Mouse (Mus musculus) heart, postnatal 14 days (tissue): ENCODE results near the gene Prrc2b. TPM values are rescaled to one million over a fixed set of nuclear protein-coding genes. Genes with fewer than 3 reads are reported as not detected.

Source experiments
- DNase-seq, 2 experiments: peaks; one replicate each; pipeline ENCODE4 v3.0.0; 2021 to 2022
- intact Hi-C: fragments of 180-260 bp; cut with DNase I; formaldehyde crosslinking; loops from one replicate; pipeline ENCODE4 v1.15.1; 2025
- total RNA-seq, 2 experiments: library from RNA; stranded (reverse); gene quantifications; 2 replicates each; pipeline ENCODE4 v1.2.3; 2021

The Prrc2b gene
- total RNA-seq, 2 experiments from 2014 or later: 92.9 to 101 TPM

DNA sequence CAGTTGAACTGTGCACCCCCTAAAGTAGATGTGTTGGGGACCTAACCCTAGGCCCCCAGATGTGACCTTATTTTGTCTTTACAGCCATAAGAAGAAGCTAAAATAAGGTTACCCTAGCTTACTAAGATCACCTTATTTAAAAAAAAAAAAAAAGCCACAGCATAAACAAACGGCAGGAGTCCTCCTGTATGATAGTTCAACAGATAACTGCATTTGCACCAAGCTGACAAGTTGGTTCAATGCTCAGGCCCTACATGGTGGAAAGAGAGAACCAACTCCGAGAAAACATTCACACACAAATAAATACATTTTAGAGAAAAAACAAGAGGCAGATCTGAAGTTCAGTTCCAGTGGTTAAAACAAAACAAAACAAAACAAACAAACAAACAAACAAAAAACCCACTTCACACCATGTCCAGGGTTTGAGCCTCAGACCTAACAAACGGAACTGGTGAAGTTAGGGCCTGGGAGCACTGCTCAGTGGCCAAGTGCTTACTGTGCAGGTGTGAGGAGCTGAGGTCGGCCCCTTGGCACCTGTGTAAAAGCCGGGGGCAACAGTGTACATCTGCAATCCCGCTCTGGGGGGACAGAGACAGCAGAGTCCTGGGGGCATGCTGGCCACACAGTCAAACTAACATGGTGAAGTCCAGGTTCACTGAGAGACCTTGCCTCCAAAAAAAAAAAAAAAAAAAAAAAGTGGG, 18.9 kb upstream of the Prrc2b start:
- intact Hi-C loops: loop anchor here (2.0 to 10.0 kb wide), 3 partner anchors 49 to 447 kb away; partner anchors contain the start of gene Abl1

DNA sequence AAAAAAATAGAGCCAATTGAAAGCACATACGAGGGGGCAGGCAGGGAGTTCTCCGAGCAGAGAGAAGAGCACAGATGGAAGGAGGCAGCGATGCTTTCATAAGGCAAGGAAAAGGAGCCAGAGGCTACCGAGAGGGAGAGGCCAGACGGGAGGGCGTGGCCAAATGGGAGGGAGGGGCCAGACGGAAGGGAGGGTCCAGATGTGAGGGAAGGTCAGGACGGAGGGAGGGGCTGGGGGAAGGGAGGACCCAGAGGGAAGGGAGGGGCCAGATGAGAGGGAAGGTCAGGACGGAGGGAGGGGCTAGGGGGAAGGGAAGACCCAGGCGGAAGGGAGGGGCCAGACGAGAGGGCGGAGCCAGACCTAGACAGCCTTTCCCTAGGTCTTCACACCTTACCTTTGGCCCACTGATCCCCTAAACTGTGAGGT, 18.3 kb upstream of the Prrc2b start:
- peak; percentile 48 to 68 for DNase-seq
- intact Hi-C loops: loop anchor here (5.0 to 10.0 kb wide), 2 partner anchors 95 to 448 kb away; partner anchors contain the start of gene Abl1

More for the DNA sequence above, 18.9 kb upstream of the Prrc2b start:
- DNase-seq: no peak

DNA sequence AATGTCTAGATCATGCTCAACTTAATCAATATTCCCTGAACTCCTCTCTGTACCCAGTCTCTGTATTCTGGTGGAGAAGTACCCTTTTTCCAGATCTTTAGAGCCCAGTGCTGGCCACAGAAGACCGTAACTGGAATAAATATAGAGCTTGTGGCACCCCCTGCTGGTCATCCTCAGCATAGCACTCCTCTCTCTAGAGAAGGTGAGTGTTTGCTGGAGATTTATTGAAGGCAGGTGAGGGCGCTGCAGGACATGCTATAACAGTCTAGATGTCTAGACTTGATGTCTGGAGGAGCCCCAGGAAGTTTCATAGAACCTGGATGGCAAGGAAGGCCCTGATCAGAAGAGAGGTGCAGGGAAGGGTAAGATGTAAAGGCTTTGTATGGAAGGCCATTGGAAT, 16.8 kb upstream of the Prrc2b start:
- intact Hi-C loops: loop anchor here (2.0 to 10.0 kb wide), 3 partner anchors 97 to 449 kb away; partner anchors contain the start of gene Abl1
- peak; percentile 85 to 90 for DNase-seq

DNA sequence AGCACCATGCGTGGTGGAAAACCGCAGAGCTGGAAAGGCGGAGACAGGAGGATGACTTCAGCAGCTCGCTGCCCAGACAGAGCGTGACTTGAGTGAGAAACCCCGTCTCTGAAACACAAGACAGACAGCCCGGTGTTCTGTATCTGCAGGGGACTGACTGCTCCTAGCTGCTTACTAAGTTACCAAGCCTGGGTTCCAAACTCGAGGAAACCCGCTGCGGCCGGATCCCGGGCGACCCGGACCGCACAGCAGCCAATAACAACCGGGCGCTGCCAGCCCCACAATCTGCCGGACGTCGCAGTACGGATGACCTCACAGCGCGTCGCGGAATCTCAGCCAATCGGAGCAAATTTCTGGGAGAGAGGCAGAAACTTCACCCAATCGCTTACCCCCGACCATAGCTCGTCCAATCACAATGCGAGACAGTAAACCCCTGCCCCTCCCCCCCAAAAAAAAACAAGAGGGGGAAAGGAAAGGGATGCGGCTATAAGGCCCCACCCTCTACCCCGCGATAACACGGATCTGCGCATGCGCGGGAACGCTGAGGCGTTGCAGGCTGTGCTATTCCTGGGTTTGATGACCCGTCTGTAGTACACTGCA, 13.1 kb upstream of the Prrc2b start:
- peak; percentile 97 for DNase-seq

DNA sequence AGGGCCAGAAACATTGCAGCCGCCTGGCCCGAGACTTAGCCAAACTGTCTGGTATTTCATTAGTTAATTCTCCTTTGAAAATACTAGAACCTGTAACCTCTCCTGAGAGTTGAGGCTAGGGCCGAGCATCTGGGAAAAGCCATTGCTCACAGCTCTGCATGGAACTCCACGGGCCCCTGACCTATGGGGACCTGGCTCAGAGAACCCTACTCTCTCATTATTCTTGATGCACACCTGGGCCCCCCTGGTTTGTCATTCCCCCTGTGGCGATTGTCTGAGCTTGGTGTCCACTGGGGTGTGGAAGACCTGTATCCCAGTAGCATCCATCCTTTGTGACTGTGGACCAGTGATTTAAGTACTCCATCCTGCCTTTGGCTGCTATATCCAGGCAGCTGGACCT, 11.5 kb upstream of the Prrc2b start:
- intact Hi-C loops: loop anchor here (5.0 to 10.0 kb wide), 2 partner anchors 143 to 455 kb away; partner anchors contain the start of gene Abl1

More for the DNA sequence above, 13.1 kb upstream of the Prrc2b start:
- intact Hi-C loops: loop anchor here (5.0 to 10.0 kb wide), 2 partner anchors 145 to 453 kb away; partner anchors contain the start of gene Abl1

DNA sequence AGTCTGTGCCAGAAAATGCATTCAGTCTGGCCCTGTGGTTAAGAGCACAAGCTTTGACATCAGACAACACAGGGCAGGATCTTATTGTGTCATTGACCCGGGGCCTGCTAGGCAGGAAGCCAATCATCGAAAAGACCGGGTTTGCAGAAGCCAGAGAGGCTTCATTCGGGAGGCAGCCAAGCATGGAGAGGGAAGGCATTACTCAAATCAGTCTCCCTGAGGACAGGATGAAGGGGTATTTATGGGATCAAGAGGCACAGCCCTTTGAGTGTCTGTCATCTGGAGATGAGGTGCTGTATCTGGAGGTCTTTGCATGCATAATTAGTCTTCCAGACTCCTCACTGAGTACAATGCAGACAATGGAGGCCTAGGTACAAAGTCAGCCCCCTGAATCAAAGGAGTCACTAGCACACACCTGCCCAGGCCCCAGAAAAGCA, 10.4 kb upstream of the Prrc2b start:
- no peak for DNase-seq
- intact Hi-C loops: no loop called here

More for the DNA sequence above, 11.5 kb upstream of the Prrc2b start:
- no peak for DNase-seq

DNA sequence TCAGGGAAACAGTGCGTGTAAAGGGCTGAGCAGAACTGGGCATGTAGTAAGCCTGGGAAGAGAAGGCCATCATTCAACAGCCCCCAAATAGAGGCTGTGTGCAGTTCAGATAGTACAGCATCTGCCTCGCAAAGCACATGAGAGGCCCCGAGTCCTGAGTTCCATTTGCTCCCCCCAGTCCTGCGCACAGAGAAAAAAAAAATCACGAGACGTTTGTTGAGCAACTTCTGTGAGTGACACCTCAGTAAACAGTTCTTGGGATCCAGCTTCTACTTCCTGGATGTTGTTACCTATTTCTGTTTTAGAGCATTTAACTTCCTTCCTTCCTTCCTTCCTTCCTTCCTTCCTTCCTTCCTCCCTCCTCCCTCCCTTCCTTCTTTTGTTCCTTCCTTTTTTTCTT, 9.3 kb upstream of the Prrc2b start:
- DNase-seq: no peak
- intact Hi-C loops: no loop called here

DNA sequence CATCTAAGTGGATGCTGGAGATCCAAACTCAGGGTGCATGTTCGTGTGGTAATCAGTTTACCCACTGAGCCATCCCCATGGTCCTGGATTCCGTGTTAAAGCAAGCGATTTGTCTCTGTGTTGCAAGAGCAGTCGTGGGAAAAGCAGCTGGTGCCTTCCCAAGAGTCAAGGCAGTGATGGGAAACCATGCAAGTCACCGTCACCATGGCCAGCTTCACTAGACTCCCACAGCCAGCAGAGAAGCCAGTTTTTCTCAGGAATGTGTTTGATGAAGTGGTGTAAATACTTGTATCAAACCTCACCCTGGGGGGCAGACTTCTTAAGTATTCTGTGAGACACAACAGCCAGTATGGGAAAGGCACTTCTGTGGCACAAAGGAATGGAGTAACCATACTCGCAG, 8.5 kb upstream of the Prrc2b start:
- intact Hi-C loops: no loop called here

DNA sequence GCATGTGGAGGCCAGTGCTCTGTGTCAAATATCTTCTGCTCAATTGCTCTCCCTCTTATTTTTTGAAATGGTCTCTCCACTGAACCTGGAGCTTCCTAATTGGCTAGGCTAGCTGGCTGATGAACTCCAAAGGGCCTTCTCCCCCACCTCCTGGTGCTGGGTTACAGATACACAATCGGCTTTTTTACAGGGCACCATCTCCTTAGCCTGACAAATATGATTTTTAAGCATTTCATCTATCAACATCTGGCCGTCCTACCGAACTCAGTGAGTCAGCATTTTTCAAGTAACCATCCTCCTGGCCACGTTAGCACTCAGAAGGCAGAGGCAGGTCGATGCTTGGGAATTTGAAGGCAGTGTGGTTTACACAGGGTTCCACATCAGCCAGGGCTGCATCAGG, 6.2 kb upstream of the Prrc2b start:
- intact Hi-C loops: no loop called here
- no peak for DNase-seq

More for the DNA sequence above, 8.5 kb upstream of the Prrc2b start:
- no peak for DNase-seq

DNA sequence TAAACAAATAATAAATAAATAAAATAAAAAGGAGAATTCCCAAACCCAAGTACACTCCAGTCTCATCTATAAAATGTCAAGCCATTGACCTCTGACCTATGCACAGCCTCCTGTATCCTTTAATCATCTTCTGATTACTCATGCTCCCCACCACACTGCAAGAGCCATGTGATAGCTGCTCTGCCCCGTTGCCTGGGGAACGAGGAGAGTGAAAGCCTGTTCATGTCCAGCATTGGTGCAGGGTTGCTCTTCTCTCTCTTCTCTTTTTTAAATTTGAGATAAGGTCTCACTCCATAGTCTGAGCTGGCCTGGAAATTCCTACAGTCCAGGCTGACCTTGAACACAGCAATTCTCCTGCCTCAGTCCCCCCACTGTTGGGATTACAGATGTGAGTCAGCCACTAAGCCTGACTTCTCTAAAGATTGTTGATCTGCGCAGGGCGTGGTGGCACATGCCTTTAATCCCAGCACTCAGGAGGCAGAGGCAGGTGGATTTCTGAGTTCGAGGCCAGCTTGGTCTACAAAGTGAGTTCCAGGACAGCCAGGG, 4.2 kb upstream of the Prrc2b start:
- DNase-seq: no peak
- intact Hi-C loops: no loop called here

DNA sequence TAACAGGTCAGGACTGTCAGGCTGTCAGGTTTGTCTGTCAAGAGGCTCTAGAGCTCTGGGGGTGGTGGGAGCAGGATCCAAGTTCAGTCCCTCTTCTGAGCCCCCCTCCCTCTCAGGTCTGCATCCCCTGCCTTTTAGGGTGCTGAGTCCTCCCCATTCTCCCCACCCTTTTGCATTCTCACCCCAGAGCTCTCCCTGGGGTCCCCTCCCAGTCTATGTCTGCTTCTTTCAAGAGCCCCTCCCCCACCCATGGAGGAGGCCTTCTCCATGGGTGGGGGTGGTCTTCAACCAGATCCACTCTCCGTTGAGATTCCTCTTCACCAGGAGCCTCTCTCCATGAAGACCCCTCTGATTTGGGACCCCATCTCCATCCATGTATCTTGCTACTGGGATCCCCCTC, 747 bp upstream of the Prrc2b start:
- no peak for DNase-seq

DNA sequence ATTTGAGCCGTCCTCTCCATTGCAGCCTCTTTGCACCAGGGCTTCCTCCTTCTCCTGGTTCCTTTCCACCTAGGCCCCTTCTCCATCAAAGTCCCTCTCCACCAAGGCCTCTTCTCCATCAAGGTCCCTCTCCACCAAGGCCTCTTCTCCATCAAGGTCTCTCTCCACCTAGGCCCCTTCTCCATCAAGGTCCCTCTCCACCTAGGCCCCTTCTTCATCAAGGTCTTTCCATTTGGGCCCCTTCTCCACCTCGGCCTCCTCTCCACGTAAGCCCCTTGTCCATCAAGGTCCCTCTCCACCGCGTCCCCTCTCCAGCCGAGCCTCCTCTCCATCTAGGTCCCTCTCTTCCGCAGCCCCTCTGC, 339 bp upstream of the Prrc2b start:
- DNase-seq: no peak
- intact Hi-C loops: loop anchor here (1.0 kb wide), 1 partner anchor 42 kb away; no protein-coding TSS in a partner anchor

More for the DNA sequence above, 747 bp upstream of the Prrc2b start:
- intact Hi-C loops: loop anchor here (1.0 kb wide), 1 partner anchor 42 kb away; no protein-coding TSS in a partner anchor

DNA sequence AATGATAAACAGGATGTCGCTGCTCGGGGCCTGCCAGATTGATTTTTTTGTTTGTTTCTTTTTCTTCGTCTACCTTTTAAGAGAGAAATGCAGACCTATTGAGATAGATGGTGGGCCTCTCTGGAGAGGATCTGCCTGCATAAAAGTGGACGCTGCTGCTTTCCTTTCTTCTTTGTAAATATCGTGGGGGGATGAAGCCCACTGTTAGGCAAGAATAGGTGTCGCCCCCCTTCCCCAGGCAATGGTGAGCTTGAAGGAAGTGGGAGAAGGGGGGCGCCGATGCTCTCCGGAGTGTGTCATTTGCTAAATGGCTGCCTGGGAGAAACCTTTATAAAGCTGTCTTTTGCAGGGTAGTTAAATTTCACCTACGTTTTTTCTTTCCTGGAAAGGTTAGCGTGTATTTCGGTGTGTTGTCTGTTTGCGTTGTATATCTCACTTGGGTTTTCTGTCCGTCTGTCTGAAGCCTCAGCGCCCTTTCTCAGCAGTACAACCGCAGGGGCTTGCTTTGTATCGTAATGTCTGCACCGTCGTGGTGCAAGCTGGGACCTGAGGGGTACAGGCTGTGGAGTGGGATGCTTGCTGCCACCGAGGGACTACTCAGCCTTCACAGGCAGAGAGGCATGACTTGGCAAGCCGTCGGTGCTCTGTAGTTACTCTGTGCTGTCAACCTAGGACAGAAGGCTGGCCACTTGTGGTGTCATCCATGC, 931 bp downstream of the Prrc2b start:
- DNase-seq: no peak
- intact Hi-C loops: loop anchor here (2.0 kb wide), 1 partner anchor 15 kb away; no protein-coding TSS in a partner anchor

DNA sequence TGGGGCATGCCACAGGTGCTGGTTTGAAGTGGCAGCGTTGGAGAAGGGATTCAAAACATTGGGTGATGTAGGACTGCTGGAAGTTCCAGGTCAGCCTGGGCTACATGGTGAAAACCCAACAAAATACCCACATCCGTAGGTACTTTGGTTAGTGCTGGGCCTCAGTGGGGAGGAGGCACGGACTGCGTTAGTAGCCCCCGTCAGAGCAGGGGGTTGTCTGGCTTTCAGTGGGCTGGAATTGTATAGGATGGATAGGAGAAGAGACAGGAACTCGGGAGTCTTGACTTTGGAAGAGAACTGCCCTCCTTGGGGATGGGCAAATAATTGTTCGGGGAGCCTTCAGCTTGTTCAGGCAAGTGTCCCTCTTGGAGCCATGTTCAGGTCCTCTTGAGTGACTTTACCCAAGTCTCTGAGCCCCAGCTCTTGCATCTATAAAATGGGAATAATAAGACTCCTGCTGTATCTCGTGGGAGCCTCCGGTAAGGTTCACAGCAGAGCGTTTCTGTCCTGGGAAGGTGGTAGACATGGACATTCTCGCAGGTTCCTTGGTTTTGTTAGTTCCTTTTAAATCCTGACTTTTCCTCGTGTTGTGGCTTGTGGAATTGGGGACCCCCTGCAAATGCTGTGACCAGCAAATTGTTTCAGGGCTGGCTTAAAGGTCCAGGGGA, 1.6 kb downstream of the Prrc2b start:
- no peak for DNase-seq
- intact Hi-C loops: loop anchor here (2.0 kb wide), 1 partner anchor 14 kb away; no protein-coding TSS in a partner anchor

DNA sequence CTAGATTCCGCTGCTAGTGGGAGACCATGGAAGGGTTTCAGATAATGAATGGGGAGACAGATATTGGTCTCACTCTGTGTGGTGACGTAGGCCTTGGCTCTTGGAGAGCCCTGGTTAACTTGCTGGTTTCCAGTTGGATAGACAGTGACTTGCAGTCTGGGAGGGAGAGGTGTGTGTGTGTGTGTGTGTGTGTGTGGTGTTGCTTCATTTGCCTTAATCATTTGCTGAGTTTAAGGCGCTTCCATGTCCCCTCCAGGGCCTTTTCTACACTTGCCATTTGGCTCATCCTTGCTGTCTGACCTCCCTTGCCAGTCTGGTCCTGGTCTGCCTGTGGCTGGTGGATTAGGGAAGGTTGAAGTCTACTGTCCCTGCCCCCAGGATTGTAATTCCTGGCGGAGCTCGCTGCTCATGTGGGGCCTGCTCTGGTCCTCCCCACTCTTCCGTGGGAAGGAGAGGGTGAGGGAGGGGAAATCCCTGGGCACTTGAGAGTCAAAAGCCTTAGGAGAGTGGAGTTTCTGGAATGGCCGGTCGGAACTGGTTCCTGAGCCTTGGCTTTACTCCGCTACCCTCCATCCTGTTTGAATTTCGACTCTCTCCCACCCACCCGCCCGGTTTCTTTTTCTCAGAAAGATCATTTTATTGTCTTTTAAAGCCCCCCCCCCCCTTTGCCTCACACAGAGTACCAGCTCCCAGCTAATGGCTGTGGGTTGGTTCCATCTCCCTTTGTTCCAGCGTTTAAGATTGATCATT, 2.3 kb downstream of the Prrc2b start:
- intact Hi-C loops: loop anchor here (2.0 kb wide), 1 partner anchor 14 kb away; no protein-coding TSS in a partner anchor
- peak in 1 of 2 experiments; percentile 54 for DNase-seq

DNA sequence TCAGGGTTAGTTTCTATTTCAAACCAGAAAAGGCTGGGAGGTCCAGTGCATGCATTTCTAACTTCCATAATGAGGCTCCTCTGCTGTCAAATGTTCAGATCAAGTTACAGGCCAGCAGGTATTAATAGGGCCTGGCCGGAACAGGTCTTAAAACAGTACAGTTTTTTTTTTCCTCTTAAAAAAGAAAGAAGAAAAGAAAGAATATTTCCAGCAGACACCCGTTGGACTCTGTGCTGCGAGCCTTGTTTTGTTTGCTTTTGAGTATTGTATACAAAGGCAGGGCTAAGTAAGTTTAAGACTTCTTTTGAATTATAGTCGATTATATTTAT, 2.9 kb downstream of the Prrc2b start:
- no peak for DNase-seq
- intact Hi-C loops: loop anchor here (2.0 kb wide), 1 partner anchor 13 kb away; no protein-coding TSS in a partner anchor

DNA sequence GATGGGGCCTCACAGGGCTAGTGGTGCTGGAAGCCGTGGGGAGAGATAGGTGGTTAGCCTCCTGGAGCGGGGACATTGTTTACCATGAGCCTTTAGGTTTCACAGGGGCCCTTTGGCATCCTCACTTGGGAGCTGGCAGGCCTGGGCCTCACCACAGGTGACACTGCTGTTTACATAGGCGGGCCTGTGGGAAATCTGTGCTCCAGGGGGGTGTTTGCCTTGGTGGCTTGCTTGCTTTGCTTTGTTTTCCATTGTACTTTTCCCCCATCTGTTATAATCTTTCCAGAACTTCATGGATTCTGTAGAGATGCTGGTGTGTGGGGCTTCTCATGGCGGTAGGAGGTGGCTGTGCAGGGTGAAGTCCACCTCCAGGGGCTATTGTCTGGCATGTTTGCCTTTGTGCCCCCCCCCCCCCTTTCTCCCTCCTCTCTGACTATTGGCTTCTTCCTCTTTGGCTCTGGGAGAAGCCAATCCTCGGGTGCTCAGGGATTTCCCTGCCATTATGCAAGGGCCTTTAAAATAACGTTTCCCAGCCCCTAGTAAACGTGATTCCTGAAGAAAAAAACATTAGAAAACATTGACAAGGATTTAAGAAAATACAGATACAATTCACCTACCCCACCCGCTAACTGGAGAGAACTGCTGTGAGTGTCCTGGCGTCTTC, 3.6 kb downstream of the Prrc2b start:
- no peak for DNase-seq
- intact Hi-C loops: no loop called here

DNA sequence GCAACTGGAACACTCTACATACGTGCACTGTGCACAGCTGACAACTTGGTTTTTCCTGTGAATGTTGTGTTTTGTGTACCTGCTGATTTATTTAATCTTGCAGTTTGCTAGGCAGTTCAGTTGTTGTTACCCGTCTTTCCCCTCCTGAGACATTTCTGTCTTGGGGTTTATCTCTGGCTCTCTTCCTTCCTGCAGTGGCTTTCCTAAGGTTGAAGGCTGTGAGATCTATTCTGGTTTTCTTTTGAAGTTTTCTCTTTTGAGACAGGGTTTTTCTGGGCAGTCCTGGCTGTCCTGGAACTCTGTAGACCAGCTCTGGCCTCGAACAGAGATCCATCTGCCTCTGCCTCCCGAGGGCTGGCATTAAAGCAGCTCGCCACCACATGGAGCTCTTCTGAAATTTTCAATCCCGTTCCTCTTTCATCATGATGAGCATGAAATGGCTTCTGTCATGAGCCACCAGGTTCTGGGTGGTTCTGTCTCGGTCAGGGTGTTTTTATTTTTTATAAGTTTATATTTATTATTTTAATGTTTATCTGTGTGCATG, 4.2 kb downstream of the Prrc2b start:
- intact Hi-C loops: no loop called here
- no peak for DNase-seq
